Mouse (Mus musculus) testis, postnatal 14 days (tissue): ENCODE results near the gene Arhgef2.

ENCODE experiments used
- DNase-seq: peaks from one replicate; pipeline ENCODE4 v3.0.0; 2021; ENCODE audit warnings: low spot score

Gene Arhgef2

DNA sequence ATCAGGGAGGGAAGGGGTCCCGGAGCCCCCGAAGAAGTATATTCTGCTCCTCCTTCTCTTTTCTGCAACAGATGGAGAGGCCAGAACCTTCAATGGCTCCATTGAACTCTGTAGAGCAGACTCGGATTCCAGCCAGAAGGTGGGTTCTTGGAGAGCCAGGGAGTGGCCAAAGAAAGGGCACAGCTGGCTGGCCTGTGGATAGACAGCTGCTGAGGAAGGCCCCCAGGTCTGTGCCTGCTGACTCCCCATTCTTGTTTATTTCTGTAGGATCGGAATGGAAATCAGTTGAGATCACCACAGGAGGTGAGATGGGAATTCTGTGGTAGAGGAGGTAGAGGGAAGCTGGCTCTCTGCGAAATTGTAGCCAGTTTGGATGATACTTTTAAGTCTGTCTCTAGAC, 37.3 kb downstream of the Arhgef2 start:
- DNase-seq: no peak

- no peak for DNase-seq
Measured at GRCm38 (mm10) chr3:88645937-88646336, 40.2 kb downstream of the Arhgef2 start.

DNA sequence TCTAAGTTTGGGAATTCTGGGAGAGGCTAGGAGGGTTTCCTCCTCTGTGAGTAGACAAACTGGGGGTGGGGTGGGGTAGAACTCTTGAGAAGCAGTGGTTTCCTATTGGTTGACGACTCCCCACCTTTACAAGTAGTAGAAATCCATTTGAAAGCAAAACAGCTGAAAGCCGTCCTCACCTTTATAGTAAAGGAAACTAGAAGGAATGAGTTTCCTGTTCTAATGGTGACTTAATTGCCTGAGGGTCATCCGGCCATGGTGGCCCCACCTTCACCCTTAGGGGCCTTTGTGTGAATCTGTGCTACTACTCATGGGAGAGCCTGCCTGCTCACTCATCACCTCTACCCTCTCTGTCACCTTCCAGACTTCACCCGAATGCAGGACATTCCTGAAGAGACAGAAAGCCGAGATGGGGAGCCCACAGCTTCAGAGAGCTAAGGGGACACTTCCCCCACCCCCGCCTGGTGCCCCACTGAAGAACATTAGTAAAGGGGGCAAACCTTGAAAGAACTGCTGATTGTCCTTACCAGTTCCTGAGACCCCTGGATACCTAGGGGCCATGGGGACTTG, 40.7 kb downstream of the Arhgef2 start:
- no peak for DNase-seq

- DNase-seq: no peak
Measured at GRCm38 (mm10) chr3:88647076-88647475, 41.3 kb downstream of the Arhgef2 start.

- no peak for DNase-seq
Measured at GRCm38 (mm10) chr3:88647779-88648413, 42.1 kb downstream of the Arhgef2 start.

GRCm38 (mm10) chr3:88648452-88649168, 42.8 kb downstream of the Arhgef2 start:
- DNase-seq: no peak

GRCm38 (mm10) chr3:88649186-88649585, 43.4 kb downstream of the Arhgef2 start:
- DNase-seq: no peak

GRCm38 (mm10) chr3:88649967-88650366, 44.2 kb downstream of the Arhgef2 start:
- DNase-seq: no peak

GRCm38 (mm10) chr3:88650713-88651504, 45.1 kb downstream of the Arhgef2 start:
- no peak for DNase-seq

GRCm38 (mm10) chr3:88651669-88652618, 46.2 kb downstream of the Arhgef2 start:
- DNase-seq: no peak

GRCm38 (mm10) chr3:88652846-88653515, 47.2 kb downstream of the Arhgef2 start, which contains the start of gene Rxfp4:
Gene Rxfp4 (minus strand): TSS chr3:88653142.
- no peak for DNase-seq

DNA sequence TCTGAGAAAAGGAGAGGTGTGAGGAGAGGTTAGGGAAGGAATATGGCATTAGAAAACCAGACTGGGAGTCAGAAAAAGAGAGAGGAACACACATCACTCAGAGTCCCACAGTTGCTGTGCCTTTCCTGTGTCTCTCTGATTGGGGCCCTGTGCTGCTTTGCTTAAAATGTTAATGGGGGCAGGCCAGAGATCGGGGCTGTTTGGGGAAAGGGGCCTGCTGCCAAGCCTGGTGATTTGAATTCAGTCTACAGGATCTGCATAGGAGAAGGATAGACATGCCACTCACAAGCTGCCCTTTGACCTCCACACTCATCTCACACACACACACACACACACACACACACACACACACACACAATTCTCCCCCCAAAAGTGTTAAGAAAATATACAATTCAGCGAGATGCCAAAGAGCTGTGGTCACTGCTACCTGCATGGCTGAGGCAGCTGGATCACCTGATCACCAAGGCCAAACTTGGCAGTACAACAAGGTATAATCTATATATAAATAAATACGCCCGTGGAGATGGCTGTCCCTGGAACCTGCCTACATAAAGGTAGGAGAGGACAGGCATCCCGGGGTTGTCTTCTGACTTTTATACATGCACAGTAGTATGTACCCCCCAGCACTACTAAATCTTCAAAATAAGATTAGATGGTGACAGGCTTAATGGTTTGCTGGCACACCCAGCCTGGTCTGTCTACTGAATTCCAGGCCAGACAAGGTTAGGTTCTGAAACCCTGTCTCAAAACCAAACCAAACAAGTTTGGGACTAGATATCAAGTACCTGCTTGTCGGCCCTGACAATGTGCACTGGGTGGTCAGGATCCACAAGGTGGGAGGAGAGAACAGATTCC, 48.0 kb downstream of the Arhgef2 start:
- no peak for DNase-seq

DNA sequence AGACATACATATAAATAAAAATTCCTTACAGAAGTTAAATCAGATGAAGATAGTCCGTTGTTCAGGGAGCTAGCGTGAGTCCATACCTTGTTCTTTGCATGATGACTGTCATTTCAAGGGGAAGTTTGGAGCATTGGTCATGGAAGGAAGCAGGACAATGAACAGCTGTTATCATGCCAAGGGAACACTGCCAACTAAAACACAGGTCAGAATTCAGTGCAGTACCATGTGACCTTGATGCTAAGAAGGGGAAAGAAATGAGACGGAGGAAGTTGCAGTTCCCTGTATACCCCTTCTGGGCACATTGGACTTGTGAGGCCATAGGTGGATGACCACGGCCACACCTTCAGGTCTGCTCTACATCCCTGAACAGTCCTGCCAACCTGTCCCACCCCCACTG, 48.9 kb downstream of the Arhgef2 start:
- DNase-seq: no peak

- DNase-seq: no peak
Measured at GRCm38 (mm10) chr3:88655619-88656018, 49.9 kb downstream of the Arhgef2 start.

GRCm38 (mm10) chr3:88658441-88659127, 52.8 kb downstream of the Arhgef2 start:
- no peak for DNase-seq

- no peak for DNase-seq
Measured at GRCm38 (mm10) chr3:88659798-88660197, 54.0 kb downstream of the Arhgef2 start.

DNA sequence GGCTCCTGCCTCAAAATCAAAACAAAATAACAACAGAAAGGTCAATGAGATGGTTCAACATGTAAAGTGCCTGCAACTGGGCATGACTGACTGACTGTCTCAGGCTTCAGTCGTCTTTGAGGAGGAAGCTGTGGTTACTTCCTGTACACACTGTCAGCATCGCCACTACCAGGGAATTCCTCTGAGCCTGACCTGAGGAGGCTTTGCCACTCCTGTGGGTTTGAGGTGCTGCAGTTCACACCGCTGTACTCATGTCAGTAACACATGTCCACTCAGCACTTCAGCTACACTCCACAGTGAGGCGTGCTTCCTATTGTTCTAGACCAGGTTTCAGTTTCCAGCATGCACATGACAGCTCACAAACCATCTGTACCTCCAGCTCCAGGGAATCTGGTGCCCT, 58.3 kb downstream of the Arhgef2 start:
- no peak for DNase-seq

DNA sequence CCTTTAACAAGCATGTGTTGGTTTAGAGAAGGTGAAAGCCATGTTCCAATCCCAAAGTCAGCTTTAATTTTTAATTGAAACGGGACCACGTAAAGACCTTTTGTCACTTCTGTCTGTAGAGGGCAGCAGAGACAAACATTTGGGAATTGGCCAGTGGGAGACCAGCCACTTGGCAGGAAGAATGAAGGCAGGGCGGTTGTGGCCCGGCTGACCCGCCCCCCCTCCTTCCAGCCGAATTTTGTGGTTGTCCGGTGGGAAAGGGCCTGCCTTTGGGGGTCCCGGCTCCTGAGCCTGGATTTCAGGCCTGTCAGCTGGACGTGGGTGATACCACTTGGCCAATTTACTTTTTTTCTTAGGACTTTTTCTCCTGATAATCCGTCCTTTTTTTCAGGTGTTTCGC, 71.6 kb downstream of the Arhgef2 start:
- DNase-seq: peak; percentile 57

- no peak for DNase-seq
Measured at GRCm38 (mm10) chr3:88683814-88684213, 78.0 kb downstream of the Arhgef2 start.
